Mouse (Mus musculus) R1 (cell line): ENCODE measurements at regions not wholly inside any gene's neighbourhood (a gene's known extent, or its start where the extent isn't known, plus 50 kb on each side); places are given as distances from the start of the nearest gene placed in this dataset.

Source experiments
- DNase-seq: peaks from one replicate; pipeline ENCODE4 v3.0.0-alpha.2; 2018; ENCODE audit warnings: low read depth, low spot score

DNA sequence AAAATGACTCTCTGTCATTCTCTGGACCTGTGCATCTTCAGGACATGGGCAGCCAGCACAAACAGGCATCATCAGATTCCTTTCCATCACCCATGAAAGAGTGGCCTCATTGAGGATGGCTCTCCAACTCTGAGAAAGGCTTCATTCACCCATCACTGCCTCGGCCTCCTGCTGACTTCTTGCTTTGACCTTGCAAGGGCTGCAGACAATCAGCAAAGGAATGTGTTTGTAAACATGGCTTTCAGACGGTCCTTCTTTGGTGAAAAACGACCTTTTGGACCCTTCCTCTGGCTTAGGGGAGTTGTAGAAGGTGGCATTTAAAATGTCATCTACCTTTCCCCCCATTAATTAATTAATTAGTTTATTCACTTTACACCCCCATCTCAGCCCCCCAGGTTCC, 134.3 kb downstream of the Moxd1 start:
- DNase-seq = peak; percentile 53

DNA sequence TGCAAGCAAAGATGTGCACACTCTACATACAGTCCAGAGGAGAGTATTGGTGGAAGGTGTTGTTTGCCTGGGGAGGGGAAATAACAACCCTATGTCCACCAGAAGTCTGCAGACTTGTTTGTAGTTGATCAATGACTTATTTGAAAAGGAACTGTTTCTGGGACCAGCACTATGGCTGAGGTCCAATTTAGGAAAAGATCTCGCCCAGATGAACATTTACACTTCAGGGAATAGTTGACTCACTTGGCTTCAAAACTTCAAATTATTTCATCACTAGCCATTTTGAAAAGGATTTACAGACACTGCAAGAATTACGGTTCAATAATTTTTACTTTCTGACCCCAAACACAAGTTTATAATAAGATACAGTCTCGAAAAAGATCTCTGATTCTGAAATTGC, 138.1 kb downstream of the Moxd1 start:
- DNase-seq = no peak

DNA sequence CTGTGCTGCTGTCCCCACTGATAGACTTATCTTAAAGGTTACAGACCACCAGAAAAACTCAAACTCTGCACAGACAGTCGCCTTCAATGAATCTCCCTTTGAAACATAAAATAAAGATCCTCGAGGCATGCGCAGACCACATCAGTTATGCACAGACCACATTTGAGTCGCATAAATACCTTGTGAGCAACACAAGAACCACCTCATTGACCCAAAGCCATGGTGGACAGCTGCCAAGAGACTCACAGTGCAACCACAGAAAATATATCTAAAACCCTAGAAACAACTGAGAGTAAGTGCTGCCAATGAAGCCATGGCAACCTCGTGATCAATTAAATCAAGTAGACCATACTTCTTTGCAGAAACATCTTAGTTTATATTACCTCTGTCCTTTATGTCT, 142.1 kb downstream of the Moxd1 start:
- no peak for DNase-seq

DNA sequence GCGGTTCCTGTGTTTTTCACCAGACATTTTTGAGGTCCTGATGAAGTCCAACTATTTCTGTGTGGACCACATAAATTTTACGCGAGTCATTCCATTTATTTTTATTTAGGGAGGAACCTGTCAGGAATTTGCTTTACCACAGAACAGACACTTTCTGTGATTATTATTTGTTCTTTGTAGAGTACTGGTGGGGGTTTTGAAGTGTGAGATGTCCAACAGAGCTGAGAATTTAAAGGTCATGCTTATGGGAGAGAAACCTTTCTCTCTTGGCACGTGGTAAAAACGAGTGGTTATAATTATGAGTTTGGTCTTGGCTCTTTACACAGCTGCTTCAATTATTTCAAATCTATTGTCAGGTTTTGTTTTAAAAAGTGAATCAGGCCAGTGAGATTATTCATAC, 143.7 kb downstream of the Moxd1 start:
- no peak for DNase-seq

DNA sequence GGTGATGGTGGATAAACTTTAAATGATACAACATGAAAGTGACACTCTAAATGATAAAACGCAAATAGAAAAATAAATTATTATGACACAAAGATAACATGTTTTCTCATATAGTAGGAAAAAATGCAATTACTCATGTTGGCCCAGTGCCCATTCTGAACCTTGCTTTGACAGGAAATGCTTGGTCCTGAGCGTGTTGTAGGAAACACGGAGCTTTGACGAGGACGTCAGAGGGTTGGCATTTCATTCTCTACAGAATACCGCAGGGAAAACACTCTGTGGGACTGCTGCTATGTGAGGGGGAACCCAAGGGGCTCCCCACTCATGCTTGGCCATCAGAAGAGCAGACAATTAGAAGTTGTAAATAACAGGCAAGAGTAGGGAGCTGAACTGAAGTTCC, 150.6 kb downstream of the Moxd1 start:
- DNase-seq = no peak

DNA sequence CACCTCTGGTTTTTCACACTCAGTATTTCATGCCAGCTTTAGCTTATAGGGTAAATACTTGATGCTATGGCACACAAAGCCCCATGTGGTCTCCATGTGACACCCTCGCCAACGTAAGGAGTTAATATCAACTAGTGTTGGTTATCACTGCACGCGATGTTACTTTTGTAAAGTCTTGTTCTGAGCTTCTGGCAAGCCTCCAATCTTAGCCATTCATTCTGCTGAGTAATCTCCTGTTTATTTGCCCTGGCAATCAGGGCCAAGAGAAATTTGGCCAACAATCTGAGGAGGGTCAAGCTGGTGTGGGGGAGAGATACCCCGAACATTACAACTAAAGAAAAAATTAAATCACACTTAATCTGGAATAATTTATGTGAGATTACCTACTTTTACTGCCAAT, 156.0 kb downstream of the Moxd1 start:
- DNase-seq = no peak

DNA sequence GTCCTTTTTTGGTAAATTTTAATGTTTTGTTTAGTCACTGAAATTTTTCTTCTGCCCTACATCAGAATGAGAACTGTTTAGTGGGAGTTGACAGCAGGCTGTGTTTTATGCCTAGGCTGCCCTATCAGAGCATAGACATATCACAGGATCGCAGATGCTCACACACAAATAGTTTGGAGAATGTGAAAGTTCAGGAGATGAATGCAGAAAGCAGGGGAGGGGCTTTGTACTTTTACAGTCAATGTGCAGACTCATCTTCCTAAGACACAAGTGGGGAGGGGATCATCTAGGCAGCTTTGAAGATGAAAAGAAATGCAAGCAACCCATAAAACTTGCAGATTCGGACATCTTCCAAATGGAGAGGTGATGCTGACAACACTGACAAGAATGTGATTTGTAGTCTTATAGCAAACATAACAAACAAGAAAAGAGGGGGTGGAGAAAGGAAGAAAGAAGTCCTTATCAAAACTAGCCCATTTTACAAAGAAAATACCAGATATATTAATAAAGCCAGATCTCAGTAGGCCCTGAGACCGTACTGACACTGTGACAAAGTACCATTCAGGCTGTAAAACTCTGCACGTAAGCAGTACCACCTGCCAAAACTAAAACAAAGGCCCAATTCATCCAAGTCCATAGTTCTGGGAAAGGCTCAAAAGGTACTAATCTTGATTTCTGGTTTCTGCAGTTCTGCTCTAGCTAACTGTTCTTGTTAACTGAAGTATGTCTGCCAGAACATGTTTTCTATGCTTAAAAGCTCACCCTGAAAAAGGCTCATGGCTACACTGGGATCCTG, 157.4 kb downstream of the Moxd1 start:
- no peak for DNase-seq

DNA sequence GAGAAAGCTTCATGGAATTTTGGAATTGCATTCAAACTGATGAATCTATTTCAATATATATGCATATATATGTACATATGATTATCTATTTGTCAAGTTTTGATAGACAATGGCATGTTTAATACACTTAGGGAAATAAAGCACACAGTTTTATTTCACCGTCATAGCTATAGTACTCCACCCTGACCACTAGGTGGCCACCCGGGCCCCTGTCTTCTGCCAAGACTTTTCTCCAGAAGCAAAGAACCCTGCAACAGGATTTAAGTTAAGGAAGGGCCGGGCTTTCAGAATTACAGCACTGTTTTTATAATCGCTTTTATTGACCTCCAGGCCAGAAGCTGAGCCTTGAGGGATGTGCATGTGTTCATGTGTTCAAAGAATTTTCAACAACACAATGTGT, 158.6 kb downstream of the Moxd1 start:
- DNase-seq = peak; percentile 46

DNA sequence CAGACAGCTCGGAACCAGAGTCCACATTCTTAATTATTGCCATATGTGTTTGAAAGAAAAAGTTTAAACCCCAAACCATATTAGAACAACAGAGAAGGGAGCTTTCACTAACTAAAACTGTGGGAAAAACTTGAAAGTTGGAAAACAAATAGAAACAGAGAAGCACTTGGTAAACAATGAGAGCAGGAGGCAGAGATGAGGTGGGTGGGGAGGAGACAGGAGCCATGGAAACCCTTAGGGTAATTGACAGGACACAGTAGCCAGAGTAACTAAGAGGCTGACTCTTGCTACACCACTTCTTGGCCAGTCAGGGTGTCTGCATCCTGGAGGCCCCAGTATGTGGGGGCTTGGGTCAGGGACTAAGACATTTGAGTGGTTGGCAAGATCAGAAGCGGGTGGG, 160.7 kb downstream of the Moxd1 start:
- no peak for DNase-seq

DNA sequence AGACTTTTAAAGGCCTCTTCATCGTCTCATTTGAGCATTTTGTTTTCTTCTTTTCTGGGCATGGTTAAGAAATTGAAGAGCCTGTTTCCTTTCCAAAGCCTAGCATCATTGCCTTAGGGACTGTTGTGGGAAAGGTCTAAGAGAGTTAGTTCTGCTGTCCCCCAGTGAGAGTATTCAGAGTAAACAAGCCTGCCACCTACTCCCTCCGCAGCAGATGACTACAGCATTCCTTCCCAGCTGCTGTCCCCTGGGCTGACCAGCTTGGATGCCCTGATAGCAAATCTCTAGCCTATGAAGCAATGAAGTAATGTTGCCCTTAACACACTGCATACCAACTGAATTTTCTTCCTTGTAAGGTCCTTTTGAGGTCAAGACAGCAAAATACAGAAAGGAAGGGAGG, 164.9 kb downstream of the Moxd1 start:
- DNase-seq = no peak

DNA sequence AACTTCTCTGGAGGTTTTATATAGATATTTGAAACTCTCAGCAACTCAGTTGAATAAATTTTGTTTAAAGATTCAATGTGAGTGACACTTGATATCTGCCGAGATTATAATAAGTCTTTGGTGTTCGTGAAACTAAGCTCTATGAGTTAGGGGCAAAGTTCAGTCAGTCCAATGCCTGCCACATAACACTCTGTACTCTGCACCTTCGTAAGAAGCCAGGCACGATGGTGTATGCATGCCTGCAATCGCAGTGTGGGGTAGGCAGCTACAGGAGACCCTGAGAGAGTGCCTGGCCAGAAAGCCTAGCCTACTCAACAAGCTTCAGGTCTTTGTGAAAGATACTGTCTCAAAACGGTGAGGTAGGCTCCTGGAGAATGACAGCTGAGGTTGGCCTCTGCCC, 167.7 kb downstream of the Moxd1 start:
- no peak for DNase-seq

DNA sequence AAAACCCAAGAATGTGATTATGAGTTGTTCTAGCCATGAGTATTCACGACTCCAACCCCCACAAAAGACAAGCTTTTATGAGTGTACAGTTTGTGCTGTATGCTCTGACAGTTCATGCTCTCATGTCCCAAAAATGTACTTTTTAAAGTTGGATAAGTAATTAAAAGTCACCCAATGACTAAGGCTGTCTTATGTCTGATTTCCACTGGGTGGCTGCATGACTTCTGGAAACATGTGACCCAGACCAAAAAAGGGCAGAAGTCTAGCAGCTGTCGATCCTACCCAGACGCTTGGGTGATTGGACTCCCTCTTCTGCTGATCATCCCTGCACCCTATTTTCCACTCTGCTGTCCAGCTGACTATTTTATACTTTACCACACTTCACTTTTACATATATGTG, 168.7 kb downstream of the Moxd1 start:
- DNase-seq = no peak

DNA sequence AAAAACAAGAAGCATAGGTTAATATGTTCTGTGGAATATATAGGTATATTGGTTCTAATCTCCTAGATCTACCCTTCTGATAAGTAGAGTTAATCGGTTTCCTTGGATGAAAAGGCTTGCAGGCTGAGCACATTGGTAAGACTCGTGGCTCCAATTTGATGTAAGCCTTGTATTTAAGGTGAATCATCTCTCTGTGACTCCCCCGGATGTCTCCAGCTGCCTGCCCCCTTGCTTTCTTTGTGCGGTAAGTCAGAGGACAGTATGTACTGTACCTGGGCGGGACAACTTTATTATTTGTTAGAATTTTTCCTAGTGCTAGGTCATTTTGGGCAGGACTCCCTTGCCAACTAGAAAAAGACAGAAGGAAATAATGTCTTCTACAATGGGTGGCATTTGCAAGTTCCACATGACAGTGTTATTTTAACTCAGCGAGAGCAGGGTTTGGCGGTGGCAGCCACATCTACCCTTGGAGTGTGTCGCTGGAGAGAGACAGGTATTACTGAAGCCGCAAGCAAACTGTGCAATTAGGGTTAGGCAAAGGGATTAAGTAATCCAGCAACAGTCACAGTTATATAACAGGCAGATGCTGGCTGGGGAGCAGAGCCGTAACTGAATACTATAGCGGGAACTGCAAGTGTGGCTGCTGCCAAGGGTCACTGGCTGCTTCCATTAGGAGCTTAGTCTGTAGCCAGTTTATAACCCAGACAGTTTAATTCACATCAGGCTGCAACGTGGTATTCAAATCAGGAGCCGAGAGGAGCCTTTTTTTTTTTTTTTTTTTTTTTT, 172.9 kb downstream of the Moxd1 start:
- no peak for DNase-seq

DNA sequence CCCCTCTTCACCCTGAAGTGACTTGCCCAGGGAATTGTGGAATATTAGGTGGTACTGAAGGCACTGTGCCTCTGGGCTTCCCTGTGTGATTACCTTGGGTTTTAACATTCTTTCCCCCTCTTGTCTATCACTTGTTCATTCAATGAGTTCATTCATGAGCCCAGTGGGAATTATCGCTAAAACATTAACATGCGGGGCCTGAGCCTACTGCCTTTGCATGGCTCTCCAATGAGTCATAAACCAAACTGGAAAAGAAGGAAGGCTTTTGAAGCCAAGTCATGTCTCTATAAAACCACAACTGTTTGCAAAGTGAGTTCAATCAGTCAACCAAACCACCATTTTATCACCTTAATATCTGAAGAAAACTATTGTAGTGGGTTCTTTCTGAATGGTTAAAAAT, 173.8 kb downstream of the Moxd1 start:
- DNase-seq = no peak

DNA sequence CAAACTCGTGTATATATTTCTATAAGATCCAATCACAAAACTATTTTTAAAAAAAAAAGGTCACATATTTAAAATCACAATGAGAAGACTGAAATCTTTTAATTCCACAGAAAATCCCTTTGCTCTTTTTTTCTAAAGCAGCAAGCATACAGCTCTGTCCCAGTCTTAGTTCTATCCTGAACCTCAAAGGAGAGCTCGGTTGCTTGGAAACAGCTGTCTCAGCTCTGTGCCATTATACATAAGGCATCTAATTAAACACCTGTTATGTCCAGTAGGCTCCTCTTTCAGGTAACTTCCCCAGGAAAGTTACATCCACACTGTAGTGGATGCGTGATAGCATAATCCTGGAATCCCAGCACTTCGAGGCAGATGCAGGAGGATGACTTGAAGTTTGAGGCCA, 181.5 kb downstream of the Moxd1 start:
- DNase-seq = peak; percentile 36

DNA sequence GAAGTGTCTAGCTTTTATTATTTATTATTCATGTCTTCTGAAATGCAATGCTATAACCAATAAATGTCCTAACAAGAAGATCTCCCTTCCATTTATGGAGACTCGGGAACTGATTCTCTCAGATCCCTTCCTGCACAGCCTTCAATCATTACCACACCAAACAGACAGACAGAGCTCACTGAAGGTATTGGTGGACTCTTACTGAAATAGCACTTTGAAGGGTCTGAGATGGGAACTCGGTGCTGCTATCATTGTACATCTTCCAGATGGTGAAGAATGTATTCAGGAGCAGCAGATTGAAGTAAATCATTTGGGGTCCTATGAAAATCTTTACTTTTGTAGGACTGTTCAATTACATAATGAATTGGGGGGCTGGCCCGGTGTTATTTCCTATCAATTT, 183.6 kb downstream of the Moxd1 start:
- DNase-seq = no peak

DNA sequence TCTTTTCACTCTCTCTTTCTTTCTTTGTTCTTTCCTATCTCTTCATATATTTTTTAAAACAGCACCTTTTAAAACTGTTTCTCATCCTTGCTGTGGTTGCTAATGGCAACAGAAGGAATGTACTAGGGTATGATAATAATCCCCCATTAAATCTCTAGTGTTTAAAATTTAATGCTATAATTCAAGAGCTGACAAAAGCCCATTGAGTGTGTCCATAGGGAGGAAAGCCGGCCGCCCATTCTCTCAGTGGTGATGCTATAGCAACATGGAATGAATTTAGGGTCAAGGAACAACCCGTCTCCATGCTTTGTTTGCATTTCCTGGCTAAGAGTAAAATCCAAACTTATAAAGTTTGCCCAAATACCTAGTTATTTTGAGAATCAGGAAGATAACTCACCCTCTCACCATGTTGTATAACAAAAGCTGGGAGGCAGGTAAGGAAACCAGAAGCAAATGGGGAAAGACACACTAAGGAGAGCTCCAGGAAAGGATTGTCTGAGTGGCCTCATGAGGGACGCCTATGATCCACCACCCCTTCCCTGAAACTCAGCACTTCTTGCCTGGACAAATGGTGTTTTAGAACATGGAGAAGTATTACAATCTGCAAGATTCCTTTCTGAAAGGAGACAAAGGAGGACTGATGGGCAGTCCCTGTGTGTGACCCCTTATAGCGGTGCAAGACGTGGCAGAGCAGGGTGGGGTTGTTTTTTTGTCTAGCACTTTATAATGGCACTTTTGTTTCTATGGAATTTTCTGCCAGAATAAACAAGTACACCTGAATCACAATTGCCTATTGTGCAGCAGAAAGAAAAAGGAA, 184.3 kb downstream of the Moxd1 start:
- peak; percentile 19 for DNase-seq

DNA sequence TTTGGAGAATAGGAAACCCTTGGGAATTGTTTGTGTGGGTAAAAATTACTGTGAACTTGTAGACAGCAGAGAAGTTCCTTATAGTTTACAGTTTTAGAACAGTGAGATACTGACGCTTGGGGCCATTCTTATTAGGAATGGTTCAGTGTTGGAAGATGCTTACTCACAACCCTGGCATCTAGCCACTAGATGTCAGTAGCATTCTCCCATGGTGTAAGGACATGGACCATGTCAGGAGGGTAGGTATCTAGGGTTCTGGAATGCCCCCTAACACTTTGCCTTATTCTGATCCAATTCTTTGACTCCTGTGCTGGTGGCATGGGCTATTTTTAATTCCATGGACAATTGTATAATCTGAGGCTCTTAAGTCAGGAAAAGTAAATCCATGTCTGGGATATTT, 185.3 kb upstream of the Ccn2 start:
- peak; percentile 52 for DNase-seq

DNA sequence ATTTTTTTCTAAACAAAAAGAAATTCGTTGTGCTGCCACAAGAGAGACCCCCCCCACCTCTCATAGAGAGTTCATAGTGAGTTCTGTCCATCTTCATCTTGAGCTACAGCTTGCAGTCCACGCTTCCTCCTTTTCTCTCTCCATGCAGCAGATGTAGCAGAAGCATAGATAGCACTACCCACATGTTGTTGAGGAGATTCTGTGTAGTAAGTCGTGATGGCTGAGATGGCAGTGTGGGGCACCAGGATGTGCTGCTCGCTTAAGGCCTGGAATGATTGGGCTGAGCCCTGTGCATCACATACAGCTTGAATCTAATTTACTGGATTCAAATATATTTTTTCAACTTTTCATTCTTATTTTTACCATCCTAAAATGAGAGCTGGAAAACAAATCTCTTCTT, 184.4 kb upstream of the Ccn2 start:
- no peak for DNase-seq

DNA sequence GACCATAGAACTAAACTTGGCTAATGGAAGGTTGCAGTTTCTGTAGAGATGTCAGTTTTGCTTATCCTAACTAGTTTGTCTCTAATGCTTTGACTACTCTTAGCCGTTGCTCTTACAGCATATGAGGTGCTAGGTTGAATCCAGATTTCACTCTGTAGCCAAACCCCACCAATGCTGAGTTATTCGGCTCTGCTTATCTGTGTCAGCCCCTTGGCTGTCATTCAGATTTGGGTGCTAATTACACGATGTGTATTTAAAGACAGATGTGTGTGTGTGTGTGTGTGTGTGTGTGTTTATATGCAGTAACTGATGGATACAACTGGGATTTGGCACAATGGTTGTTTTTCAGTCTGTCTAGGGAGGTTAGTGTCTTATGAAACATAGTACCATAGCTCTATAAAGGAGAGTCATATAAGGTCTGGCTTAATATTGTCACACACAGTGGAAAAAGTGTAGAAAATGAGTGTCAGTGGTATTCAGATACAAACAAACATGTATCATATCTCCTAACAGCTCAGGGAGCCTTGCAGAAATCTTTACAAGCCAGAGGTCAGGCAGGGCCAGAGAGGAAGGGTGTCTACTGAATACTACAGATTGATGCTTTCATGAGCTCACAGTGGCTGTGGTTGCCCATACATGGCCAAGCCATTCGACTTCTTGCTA, 172.6 kb upstream of the Ccn2 start:
- DNase-seq = no peak

DNA sequence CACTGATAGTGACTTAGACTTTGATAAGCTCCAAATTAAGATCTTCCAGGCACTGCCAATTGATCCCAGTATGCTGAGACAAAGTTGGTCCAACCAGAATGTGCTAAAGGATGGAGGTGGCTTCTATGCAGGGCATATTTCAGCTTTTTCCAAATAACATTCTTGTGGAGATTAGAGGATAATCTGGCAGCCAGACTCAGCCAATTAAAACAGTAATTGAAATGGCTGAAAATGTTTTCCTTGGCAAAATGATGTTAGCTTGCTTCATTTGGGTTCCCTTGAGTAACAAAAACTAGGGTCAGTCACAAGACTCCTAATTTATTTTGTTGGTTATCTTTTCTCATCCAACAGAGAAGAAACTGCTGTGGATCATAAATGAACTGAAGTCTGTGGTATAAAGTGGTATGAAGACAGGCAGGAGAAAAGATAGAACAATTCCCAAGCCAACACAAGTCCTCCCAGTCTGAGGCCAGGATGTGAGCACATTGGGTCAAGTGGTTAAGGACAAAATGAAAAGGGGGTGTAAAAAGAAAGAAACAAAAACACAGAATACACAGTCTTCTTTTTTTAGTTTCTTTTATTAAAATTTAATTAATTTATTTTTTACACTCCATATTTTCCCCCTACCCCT, 161.4 kb upstream of the Ccn2 start:
- no peak for DNase-seq
